ENCODE assay signal across 19 mouse cellular contexts in genomic region chr4:57686736-57687135, GRCm38 (mm10).
"Had no signal": no experiment of that assay in that cellular context is flagged by ENCODE, and none has a peak within 500 bp of the region (broad histone marks: within the 10 kb centered on the region; RNA-seq: fewer than 3 reads in every experiment).

No protein-coding gene starts in this region.

- H3K9me3 ChIP-seq: kidney, embryonic 15.5 days; liver, embryonic 13.5 days; midbrain, embryonic 12.5 days; midbrain, embryonic 15.5 days; neural tube, embryonic 12.5 days; neural tube, embryonic 15.5 days; stomach, embryonic 15.5 days had no signal

- ATAC-seq: midbrain, embryonic 15.5 days had no signal

- DNase-seq: kidney, adult 11 months; kidney, adult 8-10 months; kidney, postnatal 10 days; kidney, postnatal 36 days; liver, embryonic 13.5 days; lung, adult 2 months; lung, postnatal 14 days; lung, postnatal 4 days; right cerebral cortex, adult 18-20 months; right cerebral cortex, postnatal 25 days; spleen, adult 18-20 months; thymus, postnatal 25 days had no signal

- H3K27ac ChIP-seq: kidney, embryonic 15.5 days; liver, embryonic 13.5 days; midbrain, embryonic 12.5 days; midbrain, embryonic 15.5 days; neural tube, embryonic 12.5 days; neural tube, embryonic 15.5 days; stomach, embryonic 15.5 days had no signal

- H3K4me3 ChIP-seq: kidney, embryonic 15.5 days; left cerebral cortex, adult 2 months; liver, embryonic 13.5 days; midbrain, embryonic 12.5 days; midbrain, embryonic 15.5 days; neural tube, embryonic 12.5 days; neural tube, embryonic 15.5 days; stomach, embryonic 15.5 days had no signal

- H3K27me3 ChIP-seq: kidney, embryonic 15.5 days; liver, embryonic 13.5 days; midbrain, embryonic 15.5 days; neural tube, embryonic 12.5 days; neural tube, embryonic 15.5 days; stomach, embryonic 15.5 days had no signal

- H3K36me3 ChIP-seq: kidney, embryonic 15.5 days; liver, embryonic 13.5 days; midbrain, embryonic 12.5 days; midbrain, embryonic 15.5 days; neural tube, embryonic 12.5 days; neural tube, embryonic 15.5 days; stomach, embryonic 15.5 days had no signal

- H3K4me1 ChIP-seq: liver, embryonic 13.5 days; neural tube, embryonic 12.5 days; neural tube, embryonic 15.5 days had no signal

- H3K9ac ChIP-seq: kidney, embryonic 15.5 days; liver, embryonic 13.5 days; midbrain, embryonic 12.5 days; midbrain, embryonic 15.5 days; neural tube, embryonic 12.5 days; neural tube, embryonic 15.5 days; stomach, embryonic 15.5 days had no signal
